Mouse (Mus musculus) limb, embryonic 11.5 days (tissue): ENCODE measurements around the gene Anapc13. TPM values are rescaled to one million over a fixed set of nuclear protein-coding genes. Genes with fewer than 3 reads are reported as not detected.

ENCODE experiments used
- ATAC-seq: fragments of 200-750 bp; cut with Nextera tagmentation; 2 replicates; pipeline ENCODE4 v1.8.0; 2017; ENCODE audit warnings: low read depth; ENCODE audit not compliant: insufficient number of reproducible peaks, low FRiP score, low TSS enrichment
- DNase-seq: peaks from one replicate; pipeline ENCODE4 v3.0.0-alpha.2; 2015; ENCODE audit warnings: low spot score
- H3K27ac ChIP-seq: fragments of 300-500 bp; sonication (generic); replicated peaks from 2 replicates; pipeline ENCODE4 v1.5.1; 2014; ENCODE audit warnings: low read depth, mild to moderate bottlenecking, low read length
- H3K27me3 ChIP-seq: fragments of 300-500 bp; sonication (generic); 2 replicates; pipeline ENCODE4 v1.6.1; 2014; ENCODE audit warnings: mild to moderate bottlenecking, low read length, mixed read lengths; ENCODE audit not compliant: control insufficient read depth, insufficient read depth
- H3K36me3 ChIP-seq: fragments of 300-500 bp; sonication (generic); 2 replicates; pipeline ENCODE4 v1.6.1; 2014; ENCODE audit warnings: mild to moderate bottlenecking, low read length, moderate library complexity, mixed read lengths; ENCODE audit not compliant: control insufficient read depth, insufficient read depth
- H3K4me1 ChIP-seq: fragments of 300-500 bp; sonication (generic); 2 replicates; pipeline ENCODE4 v1.6.1; 2014; ENCODE audit warnings: low read length, mixed read lengths; ENCODE audit not compliant: control insufficient read depth, insufficient read depth
- H3K4me2 ChIP-seq: fragments of 300-500 bp; sonication (generic); 2 replicates; pipeline ENCODE4 v1.6.1; 2014; ENCODE audit warnings: low read depth, mild to moderate bottlenecking, moderate library complexity; ENCODE audit not compliant: severe bottlenecking
- H3K4me3 ChIP-seq: fragments of 300-500 bp; sonication (generic); 2 replicates; pipeline ENCODE4 v1.5.1; 2014; ENCODE audit warnings: low read depth, low read length
- H3K9ac ChIP-seq: fragments of 300-500 bp; sonication (generic); 2 replicates; pipeline ENCODE4 v1.6.1; 2014; ENCODE audit warnings: mild to moderate bottlenecking, low read length
- H3K9me3 ChIP-seq: fragments of 300-500 bp; sonication (generic); 2 replicates; pipeline ENCODE4 v1.6.1; 2016; ENCODE audit warnings: low read length; ENCODE audit not compliant: control insufficient read depth
- WGBS: fragments of 180-500 bp; shearing (Covaris S2); extraction: QIAGEN DNeasy Blood & Tissue Kit; methylation state at CpG from one replicate; pipeline ENCODE4 v1.1.7; 2014; 5-methylcytosine and 5-hydroxymethylcytosine counted together
- polyA plus RNA-seq: library from polyadenylated mRNA; unstranded; fragments of >200 nt; fragmentation: Nextera tagmentation; extraction: Ambion mirVana; gene quantifications from 2 replicates; pipeline ENCODE4 v1.2.1, GENCODE M21; 2014

The Anapc13 gene
- polyA plus RNA-seq, result 179 and 180 TPM in 2 replicates

GRCm38 (mm10) chr9:102625983-102626838 lies at the start of gene Anapc13, which contains the start of gene Cep63:
Gene Anapc13 (plus strand): TSS chr9:102626296.
Gene Cep63 (minus strand): TSS chr9:102626534.
- H3K4me1 ChIP-seq, result 0 out of 2 replicates have a peak, but pooled peaks cover 2% of the 10 kb centered on the region
- no peaks in the 10 kb centered on the region for H3K27me3 ChIP-seq
- ATAC-seq, result peak; percentile 91
- peak within 1 kb of the TSS; percentile 99 for H3K9ac ChIP-seq
- peak; percentile 99 for DNase-seq
- no peaks in the 10 kb centered on the region for H3K36me3 ChIP-seq
- no peaks in the 10 kb centered on the region for H3K9me3 ChIP-seq
- H3K4me2 ChIP-seq, result peak within 1 kb of the TSS; percentile 71
- H3K4me3 ChIP-seq, result peak within 1 kb of the TSS; percentile 94
- under 1% methylated on average over 84 of the region's 84 CpGs for WGBS
- H3K27ac ChIP-seq, result peak within 1 kb of the TSS; percentile 89

DNA sequence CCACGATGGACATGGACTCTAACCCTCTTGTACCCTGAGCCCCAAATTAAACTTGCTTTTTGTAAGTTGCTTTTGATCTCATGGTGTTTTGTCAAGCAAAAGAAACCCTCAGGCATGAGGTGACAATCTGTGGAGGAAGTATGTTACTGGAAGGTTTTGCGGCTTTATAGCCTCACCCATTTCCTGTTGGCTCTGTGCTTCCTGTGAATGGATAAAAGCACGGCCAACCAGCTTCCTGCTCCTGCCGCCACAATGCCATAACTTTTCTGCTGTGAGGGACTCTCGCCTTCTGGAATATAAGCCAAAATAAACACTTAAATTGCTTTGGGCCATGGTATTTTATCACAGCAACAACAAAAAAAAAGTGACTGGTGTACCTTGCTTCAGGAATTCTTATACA lies 48.6 kb upstream of the Anapc13 start:
- Histone ChIP-seq H3K27ac (no peak overlapping the region), H3K27me3 (no peaks in the 10 kb centered on the region), H3K9me3 (no peaks in the 10 kb centered on the region), H3K4me1 (no peaks in the 10 kb centered on the region), H3K4me3 (no peak overlapping the region), H3K9ac (no peak overlapping the region), H3K36me3 (no peaks in the 10 kb centered on the region), H3K4me2 (no peak overlapping the region)
- whole genome bisulfite sequencing, result 63% methylated on average over 5 of the region's 5 CpGs
- DNase-seq (no peak), ATAC-seq (no peak)

DNA sequence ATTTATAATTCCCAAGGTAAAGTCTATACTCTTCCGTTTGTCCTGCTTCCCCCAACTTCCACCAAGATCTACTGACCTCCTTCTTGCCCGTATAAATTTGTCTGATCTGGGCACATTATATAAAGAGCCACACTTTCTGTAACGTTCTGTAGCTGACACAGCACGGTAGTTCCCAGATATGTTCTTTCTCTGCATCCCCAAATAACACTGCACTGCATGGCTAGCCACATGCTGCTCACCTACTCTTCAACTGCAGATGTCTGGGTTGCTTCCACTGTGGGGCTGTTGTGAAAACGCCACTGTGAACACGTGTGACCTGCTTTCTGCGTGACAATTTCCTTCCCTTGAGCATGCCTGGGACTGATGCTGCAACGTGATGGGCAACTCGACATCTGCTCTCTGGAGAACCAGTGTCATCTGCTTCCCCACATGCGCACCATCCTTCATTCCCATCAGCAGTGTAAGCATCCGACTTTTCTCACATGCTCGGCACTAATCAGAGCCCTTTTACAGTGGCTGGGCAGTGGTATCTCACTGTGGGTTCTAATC lies 44.1 kb upstream of the Anapc13 start:
- WGBS, result 90% methylated on average over 12 of the region's 12 CpGs
- Histone ChIP-seq H3K4me1 (no peaks in the 10 kb centered on the region), H3K27ac (no peak overlapping the region), H3K27me3 (no peaks in the 10 kb centered on the region), H3K4me2 (no peak overlapping the region), H3K4me3 (no peak overlapping the region), H3K9ac (no peak overlapping the region), H3K9me3 (no peaks in the 10 kb centered on the region), H3K36me3 (no peaks in the 10 kb centered on the region; the same call in 1 of the 2 replicates)
- ATAC-seq, result no peak
- DNase-seq, result no peak

- DNase-seq (no peak), ATAC-seq (no peak)
- Histone ChIP-seq H3K27me3 (no peaks in the 10 kb centered on the region), H3K9me3 (no peaks in the 10 kb centered on the region), H3K4me1 (no peaks in the 10 kb centered on the region), H3K9ac (no peak overlapping the region), H3K4me3 (no peak overlapping the region), H3K36me3 (peaks cover 2% of the 10 kb centered on the region; the same call in 1 of the 2 replicates), H3K27ac (no peak overlapping the region), H3K4me2 (no peak overlapping the region)
- 85% methylated on average over 5 of the region's 5 CpGs for WGBS
Measured at GRCm38 (mm10) chr9:102587347-102587746, 38.7 kb upstream of the Anapc13 start.

GRCm38 (mm10) chr9:102594667-102595393 lies 31.3 kb upstream of the Anapc13 start:
- no peak overlapping the region for H3K9ac ChIP-seq
- H3K9me3 ChIP-seq, result no peaks in the 10 kb centered on the region
- no peak overlapping the region for H3K4me2 ChIP-seq
- DNase-seq (no peak), ATAC-seq (no peak)
- no peak overlapping the region for H3K27ac ChIP-seq
- H3K4me1 ChIP-seq, result no peaks in the 10 kb centered on the region
- H3K4me3 ChIP-seq, result no peak overlapping the region
- H3K27me3 ChIP-seq, result no peaks in the 10 kb centered on the region
- peaks cover 2% of the 10 kb centered on the region; the same call in 1 of the 2 replicates for H3K36me3 ChIP-seq
- WGBS, result 73% methylated on average over 6 of the region's 6 CpGs

DNA sequence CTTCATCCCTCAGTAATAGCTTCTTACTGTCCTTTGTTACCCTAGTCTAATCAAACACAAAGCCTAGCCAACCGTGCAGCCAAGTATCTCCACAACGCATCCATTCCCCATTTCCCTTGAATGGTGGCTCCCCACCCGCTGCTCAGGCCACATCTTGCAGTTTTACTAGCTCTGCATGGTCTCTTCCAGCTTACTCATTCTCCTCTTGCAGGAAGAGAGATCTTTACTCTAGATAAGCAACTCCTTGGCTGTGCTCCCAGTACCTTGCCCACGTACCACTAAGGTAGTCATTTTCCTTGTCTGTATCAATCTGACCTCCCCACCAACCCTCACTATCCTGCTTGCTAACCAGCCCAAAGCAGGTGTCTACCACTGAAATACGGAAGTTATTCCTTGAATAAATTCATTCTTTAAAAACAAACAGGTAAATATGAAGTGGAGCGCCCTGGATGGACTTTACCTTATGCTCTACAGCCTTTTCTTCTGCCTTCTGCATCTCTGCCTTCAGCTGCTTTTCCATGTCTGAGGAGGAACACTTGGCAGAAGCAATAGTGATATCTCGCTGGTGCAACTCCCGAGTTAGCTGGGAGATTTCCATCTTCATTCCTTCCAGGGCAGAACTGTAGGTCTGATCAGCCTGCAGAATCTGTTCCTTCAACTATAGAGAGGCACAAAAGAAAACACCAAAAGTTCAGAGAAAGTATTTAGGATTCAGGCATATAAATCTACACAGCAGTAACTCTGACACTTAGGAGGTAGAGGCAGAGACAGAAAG lies 30.2 kb upstream of the Anapc13 start:
- no peak overlapping the region for H3K27ac ChIP-seq
- 91% methylated on average over 8 of the region's 8 CpGs for WGBS
- no peak overlapping the region for H3K4me2 ChIP-seq
- H3K9me3 ChIP-seq, result no peaks in the 10 kb centered on the region
- no peak for ATAC-seq
- no peak overlapping the region for H3K9ac ChIP-seq
- H3K27me3 ChIP-seq, result no peaks in the 10 kb centered on the region
- H3K36me3 ChIP-seq, result peaks cover 2% of the 10 kb centered on the region; the same call in 1 of the 2 replicates
- DNase-seq, result no peak
- H3K4me3 ChIP-seq, result no peak overlapping the region
- H3K4me1 ChIP-seq, result no peaks in the 10 kb centered on the region

DNA sequence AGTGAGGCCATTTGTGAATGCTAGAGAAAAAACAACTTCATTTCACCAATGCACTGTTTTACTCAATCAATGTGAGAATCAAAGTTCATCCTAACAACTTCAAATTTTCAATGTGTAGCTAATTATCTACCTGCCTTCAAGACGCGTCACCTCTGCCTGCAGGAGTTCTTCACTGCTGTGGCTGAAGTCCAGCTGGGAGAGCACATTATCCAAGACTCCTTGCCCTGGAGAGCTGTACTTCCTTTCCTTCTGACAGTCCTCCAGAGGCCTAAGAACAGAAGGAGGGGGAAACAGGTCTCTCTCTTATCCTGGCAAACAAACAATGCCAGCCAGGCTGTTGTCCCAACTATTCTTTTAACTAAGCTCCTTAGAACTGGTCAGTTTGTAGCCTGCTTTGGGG lies 24.9 kb upstream of the Anapc13 start:
- Histone ChIP-seq H3K9me3 (no peaks in the 10 kb centered on the region), H3K27me3 (no peaks in the 10 kb centered on the region), H3K27ac (no peak overlapping the region), H3K4me1 (no peaks in the 10 kb centered on the region), H3K4me3 (no peak overlapping the region), H3K9ac (no peak overlapping the region), H3K36me3 (no peaks in the 10 kb centered on the region; the same call in 1 of the 2 replicates), H3K4me2 (no peak overlapping the region)
- DNase-seq (no peak), ATAC-seq (no peak)
- WGBS, result 85% methylated on average over 2 of the region's 2 CpGs

DNA sequence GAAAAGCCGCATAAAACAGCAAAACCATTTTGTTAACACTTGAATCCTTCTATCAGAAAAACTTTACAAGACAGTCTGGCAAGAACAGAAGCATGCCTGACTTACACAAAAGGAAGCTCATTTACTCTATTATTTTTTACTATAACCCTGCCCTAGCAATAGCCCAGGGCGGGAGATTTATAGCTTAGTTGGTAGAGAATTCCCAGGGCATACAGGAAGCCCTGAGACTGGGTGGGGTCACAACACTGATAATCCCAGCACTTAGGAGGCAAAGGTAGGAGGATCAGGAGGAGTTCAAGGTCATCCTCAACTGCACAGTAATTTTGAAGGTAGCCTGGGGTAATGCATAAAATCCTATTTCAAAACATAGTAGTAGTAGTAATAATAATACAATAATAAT lies 24.4 kb upstream of the Anapc13 start:
- no peak for DNase-seq
- WGBS, result 82% methylated on average over 2 of the region's 2 CpGs
- no peak overlapping the region for H3K4me2 ChIP-seq
- H3K9me3 ChIP-seq, result no peaks in the 10 kb centered on the region
- no peaks in the 10 kb centered on the region for H3K27me3 ChIP-seq
- H3K4me3 ChIP-seq, result no peak overlapping the region
- no peaks in the 10 kb centered on the region for H3K4me1 ChIP-seq
- H3K27ac ChIP-seq, result no peak overlapping the region
- no peak overlapping the region for H3K9ac ChIP-seq
- ATAC-seq, result no peak
- H3K36me3 ChIP-seq, result no peaks in the 10 kb centered on the region; the same call in 1 of the 2 replicates
